Mouse (Mus musculus) heart, adult 8-10 months (tissue): ENCODE measurements around the gene Trp53i11. TPM values are rescaled to one million over a fixed set of nuclear protein-coding genes. Genes with fewer than 3 reads are reported as not detected.
A peak's percentile ranks its signal among the peaks of the same experiment; 100 is the strongest.

ENCODE experiments used
- DNase-seq: peaks from one replicate; pipeline ENCODE4 v3.0.0; 2022; ENCODE audit warnings: low spot score
- total RNA-seq, 4 experiments: library from RNA; stranded (reverse); gene quantifications; 2 replicates each; pipeline ENCODE4 v1.2.4; 2022

Gene Trp53i11
- total RNA-seq, 4 experiments from 2014 or later, result 14.0 to 37.8 (median 23.2) TPM

DNA sequence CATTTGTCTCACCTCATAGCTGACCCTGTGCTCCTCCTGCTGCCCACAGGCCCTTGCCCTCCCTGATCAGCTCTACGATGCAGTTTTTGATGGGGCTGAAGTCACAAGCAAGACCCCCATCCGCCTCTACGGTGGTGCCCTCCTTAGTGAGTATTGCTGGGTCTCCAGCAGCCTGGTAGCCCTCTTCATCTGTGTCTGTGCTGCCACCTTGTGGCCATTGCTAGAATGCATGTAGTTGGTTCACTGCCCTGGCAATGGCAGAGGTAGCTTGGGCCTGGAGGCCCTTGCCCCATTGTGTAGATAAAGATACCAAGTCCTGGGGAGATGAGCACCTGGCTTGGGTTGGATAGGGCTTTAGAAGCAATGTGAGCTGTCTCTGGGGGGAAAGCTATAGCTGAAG is 11.5 kb downstream of the Trp53i11 start:
- DNase-seq, result peak; percentile 93

DNA sequence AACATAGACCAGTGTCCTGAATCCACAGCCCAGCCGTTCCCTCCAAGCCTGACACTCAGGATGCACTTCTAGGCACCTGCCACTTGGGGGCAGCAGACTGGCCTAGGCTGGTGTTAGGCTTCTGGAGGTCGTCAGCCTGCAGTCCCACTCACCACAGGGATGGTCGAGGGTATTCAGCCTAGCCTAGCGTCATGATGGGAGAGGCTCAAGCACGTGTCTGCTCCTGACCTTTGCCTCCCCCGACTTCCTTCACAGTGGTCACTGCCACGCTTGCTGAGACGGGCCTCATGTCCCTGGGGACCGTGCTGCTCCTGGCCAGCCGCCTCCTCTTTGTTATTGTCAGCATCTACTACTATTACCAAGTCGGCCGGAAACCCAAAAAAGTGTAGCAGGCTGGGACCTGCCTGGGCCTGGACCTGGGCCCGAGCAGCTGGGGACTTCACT is 12.2 kb downstream of the Trp53i11 start:
- peak; percentile 86 for DNase-seq

DNA sequence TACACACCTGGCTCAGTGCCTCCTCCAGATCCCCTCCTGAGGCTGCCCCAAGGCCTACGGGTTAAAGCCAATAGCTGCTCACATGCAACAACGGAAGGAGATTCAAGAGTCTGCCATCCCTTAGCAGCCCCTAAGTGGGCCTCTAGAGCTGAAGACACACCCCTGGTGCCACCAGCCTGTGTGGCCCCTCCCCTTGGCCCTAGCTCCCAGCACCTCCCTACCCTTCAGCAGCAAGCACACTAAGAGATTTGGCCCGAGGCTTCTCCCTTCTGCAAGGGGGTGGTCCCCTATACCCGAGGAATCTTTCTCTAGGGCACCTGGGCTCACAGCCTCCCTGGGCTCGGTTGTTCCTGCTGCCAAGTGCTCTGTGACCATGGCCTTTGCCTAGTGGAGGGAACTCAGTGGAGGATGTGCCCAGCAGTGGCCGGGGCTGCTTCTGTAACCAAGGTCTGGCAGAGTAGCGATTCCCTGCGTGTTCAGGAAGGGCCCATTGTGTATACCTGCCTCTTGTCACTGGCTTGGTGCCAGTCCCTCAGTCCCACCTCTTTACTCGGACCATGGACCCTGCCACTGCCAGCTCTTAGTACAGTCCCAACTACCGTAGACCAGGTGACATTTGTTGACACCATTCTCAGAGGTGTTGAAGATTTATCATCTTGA is 13.5 kb downstream of the Trp53i11 start:
- DNase-seq, result no peak

DNA sequence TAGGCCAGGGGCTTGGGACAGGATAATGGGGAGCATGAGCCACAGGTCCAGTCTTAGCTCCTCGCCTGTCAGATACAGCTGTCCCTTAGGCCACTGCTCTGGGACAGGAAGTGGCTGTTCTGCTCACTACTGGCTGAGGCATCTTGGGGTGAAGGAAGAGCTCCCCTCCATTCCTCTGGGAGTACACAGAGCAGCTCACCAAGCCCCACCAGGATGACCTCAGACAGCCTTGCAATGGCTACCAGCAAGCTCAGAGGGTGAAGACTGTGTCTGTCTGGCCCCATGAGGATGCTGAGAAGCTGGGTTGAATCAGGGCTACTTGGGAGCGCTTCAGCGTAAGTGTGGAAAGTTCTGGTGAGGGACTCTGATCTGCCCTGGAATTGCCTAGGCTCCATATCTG is 14.6 kb downstream of the Trp53i11 start:
- no peak for DNase-seq

DNA sequence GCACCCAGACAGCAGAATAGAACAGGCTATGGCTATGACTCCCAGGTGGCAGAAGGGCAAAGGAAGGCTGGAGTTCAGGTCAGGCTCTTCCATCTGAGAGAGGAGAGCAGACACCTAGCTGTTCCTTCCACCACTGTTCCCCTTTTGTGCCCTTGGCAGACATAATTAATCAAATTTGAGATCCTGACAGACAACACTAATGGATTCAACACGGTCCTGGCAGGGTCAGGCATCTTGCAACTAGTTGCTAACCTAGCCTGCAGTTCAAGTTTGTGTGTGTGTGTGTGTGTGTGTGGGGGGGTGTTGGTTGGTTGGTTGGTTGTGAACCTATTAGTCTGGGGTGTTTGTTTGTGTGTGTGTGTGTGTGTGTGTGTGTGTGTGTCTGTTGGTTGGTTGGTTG is 15.4 kb downstream of the Trp53i11 start:
- DNase-seq, result no peak

DNA sequence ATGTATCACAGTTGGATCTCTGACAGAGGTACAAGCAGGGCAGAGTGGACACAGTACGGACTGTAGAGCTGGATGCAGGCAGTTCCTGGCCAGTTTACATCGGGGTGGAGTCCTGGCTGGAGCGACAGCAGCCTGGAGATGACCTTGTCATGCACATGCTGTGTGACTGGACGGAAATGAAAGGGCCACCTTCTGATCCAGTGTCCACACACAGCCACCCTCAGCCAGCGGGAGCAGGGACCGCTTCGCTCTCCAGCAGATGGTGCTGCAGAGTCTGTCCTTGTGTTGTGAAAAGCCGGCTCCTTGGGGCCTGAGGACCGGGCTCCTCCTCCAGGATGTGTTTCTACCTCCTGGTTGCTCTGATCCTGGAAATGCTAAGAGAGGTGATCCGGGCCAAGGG is 16.3 kb downstream of the Trp53i11 start:
- peak; percentile 59 for DNase-seq

DNA sequence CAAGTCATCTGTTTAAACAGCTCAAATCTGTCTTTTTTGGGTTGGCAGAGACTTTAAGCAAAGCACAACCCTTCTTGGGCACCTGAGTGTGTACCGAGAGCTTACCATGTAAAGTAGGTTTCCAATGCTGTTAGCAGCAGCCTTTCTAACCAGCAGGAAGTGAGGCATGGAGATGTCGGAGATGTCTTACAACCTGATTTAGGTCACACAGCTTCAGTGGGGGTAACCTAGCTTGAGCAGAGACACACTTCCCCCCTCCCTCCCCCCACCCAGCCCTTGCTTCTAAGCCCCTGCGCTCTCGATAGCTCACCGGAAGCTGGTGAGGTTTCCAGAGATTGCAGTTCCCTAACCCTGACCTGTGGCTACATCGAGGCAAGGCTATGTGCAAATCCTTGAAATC is 17.2 kb downstream of the Trp53i11 start:
- DNase-seq, result no peak

DNA sequence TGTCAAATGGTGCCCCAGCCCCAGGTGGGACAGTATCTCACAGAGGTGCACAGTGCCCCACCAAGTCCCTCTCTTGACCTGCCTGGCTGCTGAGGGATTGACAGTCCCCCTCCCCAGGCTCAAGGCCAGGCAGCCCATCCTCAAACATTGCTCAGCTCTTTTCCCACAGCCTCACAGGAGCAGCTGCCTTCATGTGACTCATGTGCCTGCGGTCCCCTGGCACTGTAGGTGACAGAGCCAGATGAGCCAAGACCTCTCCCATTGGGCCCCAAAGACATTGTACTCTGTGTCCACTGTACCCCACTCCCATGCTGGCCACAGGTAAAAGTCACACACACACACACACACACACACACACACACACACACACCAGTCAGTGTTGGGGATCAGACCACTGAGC is 18.8 kb downstream of the Trp53i11 start:
- no peak for DNase-seq

DNA sequence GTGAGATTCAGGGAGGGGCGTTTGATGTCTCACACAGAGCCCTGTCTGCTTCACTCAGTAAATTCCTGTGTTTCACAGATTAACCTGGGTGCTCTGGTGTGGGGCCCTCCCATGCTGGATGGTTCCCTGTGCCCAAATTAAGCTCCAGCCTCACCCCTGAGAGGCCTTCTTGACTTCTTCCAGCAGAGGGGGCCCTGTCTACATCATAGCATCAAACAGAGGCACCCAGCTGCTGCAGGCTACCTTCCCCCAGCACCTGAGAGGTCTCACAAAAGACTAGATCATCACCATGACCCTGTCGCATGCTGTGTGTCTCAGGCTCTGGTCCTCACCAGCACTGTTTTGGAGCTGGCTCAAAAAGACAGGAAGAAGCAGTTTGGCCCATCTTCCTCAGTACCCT is 25.0 kb downstream of the Trp53i11 start:
- DNase-seq, result no peak

DNA sequence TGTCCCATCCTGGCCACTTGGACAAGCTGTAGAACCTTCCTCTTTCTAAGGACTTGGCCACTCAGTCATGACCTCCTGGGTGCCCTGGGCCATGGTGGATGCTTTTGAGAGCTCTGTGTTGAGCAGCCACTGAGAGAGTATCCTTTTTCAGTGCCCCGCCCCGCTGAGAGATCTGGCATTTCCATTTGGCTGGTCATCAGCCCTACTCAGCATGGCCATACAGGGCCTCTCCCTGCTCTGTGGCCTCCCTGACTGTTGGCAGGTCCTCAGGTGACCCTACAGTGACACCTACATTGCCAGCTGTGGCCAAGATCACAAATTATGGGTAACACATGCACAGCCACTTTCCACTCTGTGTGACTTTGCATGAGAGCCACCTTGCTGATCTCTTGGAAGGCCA is 25.5 kb downstream of the Trp53i11 start:
- no peak for DNase-seq

DNA sequence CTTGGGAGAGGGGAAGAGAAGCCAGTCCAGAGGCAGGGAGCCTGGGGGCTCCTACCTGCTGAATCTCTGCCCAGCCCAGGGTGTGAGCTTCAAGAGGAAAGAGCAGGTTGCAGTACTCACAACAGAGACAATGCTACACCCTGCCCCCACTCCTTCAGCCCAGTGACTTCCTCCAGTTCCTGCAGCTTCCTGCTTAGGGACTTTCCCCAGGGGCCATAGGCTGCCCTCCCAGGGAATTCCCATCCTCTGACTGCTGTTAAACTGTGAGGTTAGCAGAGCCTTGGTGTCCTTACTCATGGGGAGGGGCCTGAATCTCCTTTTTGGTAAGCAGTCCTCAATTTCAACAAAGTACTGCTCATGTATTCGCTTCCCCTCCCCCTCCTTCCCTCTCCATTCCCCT is 26.8 kb downstream of the Trp53i11 start:
- DNase-seq, result peak; percentile 48

DNA sequence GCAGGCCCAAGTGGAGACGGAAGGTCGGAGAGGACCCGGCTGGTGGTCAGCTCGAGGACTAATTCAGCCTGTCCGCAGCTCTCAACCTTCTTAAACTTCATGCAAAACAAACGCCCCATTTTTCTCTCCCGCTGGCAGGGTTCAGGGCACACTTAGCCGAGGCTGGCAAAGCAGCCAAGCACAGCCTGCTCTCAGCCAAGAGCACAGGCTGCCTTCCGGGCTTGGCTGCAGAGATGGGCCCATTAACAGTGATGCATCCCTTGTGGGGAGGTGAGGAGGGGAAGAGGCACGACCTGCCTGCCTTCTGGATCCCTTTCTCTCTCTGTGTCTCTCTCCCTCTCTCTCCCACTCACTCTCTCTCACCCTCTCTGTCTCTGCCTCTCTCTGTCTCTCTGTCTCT is 28.4 kb downstream of the Trp53i11 start:
- no peak for DNase-seq

DNA sequence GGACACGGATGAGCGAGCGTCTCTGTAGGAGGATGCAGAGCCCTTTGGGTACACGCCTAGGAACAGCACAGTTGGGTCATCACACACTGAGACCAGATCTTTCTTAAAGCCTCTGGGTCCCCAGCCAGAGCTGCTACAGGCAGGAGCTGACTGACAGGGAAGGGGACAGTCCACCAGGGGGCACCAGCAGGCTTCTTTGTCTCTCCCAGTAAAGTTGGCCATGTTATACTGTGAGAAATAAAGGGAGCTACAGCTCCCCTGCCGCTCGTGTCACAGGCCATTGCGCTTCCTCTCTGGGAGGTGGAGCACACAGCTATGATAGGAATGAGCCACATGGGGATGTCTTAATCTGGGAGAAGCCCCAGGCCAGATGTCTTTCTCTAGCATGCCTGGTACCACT is 29.7 kb downstream of the Trp53i11 start:
- peak; percentile 83 for DNase-seq

DNA sequence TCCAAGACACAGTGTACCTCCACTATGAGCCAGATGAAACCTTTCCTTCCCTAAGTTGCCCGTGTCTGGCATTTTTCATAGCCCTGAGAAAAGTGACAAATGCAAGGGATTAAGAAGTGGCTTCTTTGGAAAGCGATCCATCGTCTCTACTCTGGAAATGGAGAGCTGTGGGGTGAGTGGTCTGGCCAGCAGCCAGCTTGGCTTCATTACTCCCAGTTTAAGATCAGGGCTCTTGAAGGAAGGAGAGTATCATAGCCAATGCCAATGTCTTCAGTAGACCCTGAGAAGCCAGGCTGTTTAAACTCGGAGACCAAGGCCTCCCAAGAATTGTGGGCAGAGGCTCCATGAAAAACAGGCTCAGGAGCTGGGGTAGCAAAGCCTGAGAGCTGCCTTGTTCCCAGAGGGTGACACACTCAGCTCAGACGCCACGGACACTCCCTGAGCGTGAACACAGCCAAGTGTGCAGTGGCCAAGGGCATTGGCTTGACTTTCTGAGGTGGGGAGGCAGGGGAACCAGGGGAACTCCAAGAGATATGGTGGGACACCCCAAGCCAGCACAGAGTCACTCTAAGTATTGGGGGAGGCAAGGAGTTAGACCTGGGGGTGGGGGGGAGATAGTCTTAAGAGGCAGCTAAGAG is 31.1 kb downstream of the Trp53i11 start:
- DNase-seq, result no peak

DNA sequence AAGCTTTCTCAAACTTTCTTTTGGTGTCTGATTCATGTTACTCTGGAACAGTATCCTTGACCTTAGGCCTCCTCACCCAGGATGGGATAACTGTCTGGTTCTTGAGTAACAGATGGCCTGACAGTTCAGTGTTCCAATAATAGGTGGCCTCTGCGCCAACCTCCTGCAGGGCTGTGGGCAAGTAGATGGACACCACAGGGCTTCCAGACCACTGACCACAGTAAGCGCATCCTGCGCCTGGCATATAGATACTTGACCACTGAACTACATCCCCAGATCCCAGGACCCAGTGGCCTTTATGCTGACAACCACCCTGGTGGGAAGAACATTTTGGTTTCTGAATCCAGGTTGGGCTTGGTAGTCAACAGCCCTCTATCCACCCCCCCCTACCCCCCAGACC is 32.2 kb downstream of the Trp53i11 start:
- DNase-seq, result no peak

DNA sequence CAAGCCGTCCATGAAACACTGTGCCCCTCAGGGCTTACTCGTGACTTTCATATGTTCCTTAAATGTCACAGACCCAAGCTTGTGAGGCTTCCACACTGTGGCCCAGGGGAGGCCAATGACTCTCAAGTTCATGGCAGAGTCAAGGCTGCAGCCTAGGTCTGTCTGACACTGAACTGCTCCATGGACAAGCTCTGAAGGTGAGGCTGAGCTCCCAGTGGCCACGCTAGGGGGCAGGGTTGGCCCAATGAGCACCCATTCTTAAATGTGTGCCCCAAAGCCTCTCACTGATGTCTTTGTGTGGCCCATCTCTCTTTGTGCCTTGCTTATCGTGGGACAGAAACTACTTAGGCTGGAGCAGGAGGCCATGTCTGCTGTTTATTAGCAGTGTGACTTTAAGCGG is 33.1 kb downstream of the Trp53i11 start:
- DNase-seq, result no peak

DNA sequence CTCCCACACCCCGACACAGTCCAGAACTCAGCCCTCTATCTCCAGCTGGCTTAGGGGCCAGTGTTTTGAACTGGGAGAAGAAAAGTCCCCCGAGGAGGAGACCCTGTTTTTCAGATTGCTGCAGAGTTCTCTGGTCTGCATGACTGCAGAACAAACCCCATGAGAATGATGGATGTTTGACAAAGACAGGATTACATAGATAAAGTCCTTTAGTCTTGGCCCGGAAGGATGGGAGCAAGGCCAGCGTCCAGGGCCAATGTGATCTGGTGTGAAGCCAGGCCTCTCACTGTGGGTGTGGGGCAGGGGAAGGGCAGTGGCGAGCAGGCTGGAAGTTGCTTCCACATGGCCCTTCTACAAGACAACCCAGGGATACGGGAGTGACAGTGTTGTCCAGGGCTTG is 36.1 kb downstream of the Trp53i11 start:
- peak; percentile 40 for DNase-seq

DNA sequence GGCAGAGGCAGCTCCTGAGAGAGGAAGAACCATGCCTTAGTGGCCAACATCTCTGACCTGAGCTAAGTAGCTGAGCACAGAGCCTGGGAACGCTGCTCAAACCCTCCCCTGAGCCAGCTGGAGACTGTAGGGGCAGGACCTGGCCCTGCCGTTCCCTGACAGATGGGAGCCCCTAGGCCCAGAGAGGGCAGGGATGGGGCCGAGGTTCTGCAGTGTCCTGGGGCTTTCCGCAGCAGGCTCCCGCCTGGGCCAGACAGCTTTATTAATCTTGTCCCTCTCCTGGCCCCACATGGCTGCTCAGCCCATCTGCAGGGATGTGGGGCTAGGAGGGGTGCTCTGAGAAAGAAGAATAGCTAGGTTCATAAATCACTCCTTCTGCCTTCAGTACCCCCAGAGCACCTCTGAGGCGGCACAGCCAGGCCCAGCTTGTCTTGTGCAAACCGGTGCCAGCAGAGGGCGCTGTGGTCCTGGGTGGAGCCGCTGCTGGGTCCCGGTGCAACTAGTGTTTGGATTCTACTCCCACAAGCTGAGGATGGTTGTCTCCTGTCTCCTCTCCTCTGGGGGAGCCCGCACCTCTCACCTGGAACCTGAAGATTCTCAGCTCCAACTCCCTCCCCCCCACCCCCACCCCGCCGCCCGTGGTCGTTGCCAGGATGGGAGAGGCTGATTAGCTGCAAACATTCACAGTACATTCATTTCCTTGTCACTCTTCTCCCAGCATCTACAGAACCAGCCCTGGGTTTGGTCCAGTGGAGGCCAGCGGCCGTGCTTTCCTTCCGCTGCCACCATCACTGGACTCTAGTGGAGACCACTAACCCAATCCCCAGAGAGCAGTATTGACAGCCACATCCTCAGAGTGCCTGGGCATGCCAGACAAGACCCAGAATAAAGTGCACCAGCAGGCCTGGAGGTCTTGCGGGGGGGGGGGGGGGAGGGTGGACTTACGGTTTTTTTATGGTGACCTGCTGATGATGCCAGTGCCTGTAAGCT is 39.6 kb downstream of the Trp53i11 start:
- DNase-seq, result peak; percentile 87

DNA sequence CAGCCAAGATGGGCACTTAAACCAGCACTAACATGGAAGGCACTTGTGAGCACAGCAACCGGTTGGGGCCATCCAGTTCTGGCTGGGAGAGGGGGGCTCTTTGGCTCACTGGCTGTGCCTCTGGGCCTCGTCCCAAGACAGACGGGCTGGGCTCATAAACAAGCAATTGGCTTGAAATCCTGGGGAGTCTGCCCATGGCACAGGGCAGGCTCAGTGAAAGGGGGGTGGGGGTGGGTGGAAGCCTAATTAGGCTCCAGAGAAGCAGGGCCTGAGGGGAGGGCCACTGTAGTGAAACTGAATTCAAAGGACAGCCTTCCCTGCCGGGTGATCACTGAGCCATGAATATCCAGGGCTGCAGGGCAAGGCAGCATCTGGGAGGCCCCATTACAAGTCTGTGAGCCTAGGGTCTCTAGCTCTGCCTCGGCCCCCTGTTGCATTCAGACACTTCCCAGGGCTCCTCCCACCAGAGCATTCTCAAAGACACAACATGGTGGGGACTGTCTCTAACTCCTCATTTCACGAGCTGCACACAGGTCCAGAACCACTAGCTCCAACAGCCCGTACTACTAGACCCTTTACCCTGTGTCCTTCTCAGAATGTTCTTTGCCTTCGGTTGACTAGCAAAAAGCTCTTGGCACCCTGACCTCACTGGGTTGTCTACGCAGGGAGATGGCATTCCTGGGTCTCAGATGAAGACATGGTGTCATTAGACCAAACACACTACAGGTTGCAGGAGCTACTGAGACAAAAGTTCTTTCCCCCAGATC is 40.5 kb downstream of the Trp53i11 start:
- DNase-seq, result no peak

DNA sequence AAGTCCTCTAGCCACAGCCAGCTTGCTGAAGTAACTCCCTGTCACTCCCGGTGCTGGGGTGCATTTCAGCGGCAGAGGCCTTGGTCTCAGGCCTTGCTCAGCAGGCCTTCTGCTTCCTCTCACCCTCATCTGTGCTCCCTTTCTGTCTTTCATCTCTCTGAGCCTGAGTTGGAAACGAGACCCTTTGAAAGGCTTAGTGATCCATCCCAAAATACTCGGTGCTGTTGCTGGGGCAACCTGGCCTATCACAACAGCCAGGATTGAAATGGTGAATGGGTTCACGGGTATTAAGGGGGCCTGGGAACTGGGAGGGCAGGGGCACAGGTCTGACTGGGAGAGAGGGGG is 41.1 kb downstream of the Trp53i11 start:
- no peak for DNase-seq

DNA sequence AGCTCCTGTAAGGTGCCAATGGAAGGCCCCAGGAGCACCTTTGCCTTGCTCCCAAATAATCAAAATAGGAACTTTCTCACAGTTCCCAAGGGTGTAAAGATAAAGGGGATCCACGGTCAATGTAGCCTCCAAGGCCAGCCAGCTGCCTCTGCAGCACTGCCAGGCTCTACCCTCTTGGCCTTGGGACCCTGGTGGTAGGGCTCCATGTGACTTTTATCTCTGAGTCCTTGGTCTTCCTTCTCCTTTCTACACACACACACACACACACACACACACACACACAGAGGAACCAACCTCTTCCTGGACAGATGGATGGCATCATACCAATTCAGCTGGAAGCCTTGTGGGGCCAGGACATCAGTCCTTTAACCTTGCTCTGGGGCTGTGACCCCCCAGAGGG is 44.8 kb downstream of the Trp53i11 start:
- no peak for DNase-seq

DNA sequence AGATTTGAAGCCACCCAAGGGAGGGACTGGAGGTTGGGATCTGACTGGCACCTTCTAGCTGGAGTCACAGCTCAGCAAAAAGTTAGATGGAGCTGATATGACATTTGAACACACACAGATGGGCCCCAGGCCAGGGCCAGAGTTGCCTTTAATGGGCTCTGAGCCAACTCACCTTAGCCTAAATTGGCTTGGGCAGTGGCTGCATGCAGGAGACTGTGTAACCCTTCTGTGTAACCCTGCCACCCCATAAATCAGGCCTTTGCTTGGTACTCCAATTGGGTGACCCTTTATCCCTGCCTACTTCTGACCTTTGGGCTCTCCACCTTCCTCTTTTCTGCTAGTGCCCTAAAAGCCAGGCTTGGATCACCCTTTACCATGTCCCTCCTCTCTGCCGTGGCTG is 49.7 kb downstream of the Trp53i11 start:
- DNase-seq, result no peak
